Mouse (Mus musculus): ENCODE measurements around the gene Srsf5.

The Srsf5 gene

DNA sequence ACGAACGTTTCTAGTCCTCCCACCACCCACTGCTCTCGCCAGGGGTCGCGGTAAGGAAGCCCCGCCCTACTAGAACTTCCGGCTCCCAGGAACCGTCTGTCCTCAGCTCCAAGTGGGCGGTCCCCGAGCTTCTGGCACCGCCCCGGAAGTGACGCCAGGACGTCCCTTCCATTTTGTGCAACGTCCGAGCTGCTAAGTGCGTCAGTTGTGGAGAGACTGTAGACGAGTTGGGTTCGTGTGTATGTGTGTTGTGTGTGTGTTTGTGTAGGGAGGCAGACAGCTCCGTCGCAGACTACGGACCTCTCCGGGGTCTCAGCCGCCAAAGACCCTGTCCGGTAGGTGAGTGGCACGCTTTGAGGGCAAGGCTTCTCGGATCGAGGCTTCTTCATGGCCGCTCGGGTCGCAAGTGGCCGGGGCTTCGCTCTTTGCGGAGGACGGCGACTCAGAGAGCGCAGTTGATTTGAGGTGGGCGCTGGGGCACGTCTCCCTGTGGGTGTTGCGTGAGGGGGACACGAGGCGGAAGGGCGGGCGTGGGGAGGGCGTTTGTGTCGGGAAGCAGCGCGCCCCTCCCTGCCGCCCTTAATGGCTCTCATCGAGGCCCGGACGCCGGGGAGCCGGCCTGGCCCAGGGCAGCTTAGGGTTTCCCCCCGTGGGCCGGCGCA, at the start of gene Srsf5:
Gene Srsf5, plus strand, starts transcription at position 171 of the 662 bp plus-strand sequence.
- under 1% methylated on average over 57 of the region's 57 CpGs for WGBS

DNA sequence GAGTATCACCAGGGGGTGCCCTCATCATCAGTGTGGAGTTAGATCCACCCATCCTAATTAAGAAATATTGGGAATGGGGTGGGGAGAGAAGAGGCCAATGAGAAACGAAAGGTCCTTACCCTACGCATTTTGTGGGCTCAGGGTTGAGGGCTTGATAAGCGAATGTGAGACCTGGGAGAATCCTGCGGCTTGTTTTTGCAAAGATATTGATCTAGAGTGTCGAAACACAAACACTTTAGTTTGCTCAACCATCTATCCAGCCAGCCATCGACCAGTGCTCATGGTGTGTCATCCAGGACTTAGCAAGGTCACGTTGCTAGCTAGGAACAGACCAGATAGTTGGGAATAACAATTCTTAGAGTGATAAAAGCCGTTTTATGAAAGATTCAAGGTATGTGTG, 35.7 kb upstream of the Srsf5 start:
- WGBS, result 89% methylated on average over 8 of the region's 8 CpGs

DNA sequence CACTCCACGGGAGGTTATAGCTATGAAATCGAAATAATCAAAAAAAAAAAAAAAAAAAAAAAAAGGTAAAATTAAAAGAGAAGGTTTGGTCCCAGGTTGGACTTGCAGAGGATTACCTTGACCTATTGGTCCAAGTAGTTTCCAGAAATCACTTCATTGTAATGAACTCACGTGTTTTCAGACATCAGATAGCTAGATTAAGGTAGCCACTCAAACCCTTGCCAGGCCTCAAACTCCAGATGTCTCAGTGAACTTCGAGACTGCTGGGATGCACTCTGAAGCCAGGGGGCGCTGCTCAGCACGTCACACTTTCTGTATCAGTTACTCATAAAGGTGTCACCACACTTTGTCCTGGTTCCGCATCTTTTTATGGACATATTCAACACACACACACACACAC, 27.5 kb upstream of the Srsf5 start:
- 62% methylated on average over 7 of the region's 7 CpGs for WGBS

DNA sequence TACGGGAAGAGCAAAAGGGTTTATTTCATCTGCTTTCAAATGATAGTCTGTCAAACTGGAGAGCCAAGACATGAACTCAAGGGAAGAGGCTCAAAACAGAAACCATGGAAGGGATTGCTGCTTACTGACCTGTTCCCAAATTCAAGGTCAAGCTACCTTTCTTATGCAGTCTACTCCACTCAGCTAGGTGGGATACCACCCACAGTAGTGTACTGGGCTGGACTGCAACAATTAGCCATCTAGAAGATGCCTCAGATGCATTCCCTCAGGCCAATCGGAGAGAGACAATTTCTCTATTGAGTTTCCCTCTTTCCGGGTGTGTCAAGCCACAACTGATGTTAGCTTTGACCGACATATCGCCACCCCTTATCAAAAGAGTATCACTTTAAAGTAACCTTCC, 24.0 kb upstream of the Srsf5 start:
- 98% methylated on average over 5 of the region's 5 CpGs for WGBS

DNA sequence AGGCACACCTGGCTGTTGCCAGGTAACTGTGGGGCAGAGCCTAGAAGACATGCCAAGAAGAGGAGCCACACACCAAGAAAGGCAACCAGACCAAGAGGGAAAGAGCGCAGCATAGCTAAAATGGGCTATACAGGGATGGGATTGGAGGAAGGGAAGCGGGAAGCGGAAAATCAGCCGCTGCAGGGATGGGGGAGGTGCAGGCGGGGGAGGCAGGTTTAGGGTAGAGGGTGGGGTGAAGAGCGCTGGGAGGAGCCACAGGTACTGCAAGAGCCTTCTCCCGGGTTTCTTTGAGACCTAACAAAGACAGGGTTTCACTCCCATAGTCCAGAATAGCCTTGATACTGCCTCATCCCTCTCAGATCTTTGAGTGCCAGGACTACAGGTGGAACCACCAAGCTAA, 22.4 kb upstream of the Srsf5 start:
- 12% methylated on average over 7 of the region's 7 CpGs for WGBS

DNA sequence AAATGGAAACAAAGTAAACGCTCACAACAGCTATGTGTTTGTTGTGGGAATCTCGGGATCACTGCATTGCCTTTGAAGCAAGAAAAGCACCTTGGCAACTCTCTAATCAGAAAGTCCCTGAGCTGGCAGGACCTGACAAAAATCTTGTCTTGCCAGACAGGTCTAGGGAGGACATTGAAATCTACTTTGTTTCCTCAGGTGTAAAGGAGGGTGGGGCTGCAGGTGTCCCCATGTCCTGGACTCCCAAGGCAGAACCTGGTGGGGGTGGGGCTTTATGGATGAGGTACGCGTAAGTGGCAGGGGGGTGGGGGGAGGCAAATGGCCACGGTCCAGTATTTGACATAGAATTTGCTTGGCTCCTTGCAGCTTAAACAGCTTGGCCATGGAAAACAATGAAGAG, 21.7 kb upstream of the Srsf5 start:
- 74% methylated on average over 5 of the region's 5 CpGs for WGBS

DNA sequence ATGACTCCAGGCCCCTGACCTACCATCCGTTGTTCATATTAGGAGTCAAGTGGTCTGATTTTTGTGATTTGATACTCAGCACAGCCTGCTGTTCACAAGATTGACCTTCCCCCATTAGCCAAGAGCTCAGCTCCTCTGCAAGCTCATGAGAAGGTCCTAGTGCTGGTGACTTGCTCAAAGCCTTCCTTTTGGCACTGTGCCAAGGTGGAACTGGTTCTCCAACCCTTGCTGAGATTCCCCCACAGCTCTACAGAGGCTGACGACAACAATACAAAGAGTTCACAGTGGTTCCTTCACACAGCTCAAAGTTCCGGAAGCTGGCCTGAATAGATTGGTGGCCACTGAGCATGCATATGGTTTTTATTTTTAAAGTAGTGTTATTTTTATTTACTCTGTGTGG, 21.1 kb upstream of the Srsf5 start:
- WGBS, result 71% methylated on average over 3 of the region's 3 CpGs

DNA sequence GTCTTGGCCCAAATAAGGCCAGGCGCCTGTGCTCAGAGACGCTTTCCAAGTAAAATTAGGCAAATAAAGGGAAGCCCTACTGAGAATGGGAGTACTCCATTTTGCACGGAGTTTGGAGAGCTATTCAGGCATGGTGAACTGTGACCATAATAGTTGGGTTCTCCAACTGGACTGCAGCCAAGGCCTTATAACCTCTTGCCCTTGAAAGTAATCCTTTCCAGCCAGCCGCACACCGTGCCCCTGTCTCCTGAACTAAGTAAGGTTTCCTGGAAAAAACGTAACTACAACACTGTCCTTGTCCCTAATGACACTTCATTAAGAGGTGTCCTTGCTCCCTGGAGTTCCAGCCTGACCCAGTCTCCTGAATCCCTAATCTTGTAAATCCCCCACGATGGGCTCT, 19.4 kb upstream of the Srsf5 start:
- WGBS, result 55% methylated on average over 7 of the region's 7 CpGs

DNA sequence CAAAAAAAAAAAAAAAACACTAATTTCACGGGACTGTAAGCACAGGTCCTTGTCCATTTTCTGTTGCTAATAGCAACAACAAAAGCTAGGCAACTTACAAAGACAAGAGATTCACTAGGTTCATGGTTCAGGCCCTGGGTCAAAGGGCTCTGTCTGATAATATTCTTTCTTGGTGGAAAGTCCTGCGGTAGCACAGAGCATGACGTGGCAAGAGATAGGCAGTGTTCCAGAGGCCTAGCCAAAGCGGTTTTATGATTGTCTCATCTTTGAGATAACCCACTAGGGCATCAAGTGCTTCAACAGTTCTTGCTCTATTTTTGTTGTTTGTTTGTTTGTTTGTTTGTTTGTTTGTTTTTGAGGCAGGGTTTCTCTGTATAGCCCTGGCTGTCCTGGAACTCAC, 18.8 kb upstream of the Srsf5 start:
- WGBS, result 92% methylated on average over 4 of the region's 4 CpGs

DNA sequence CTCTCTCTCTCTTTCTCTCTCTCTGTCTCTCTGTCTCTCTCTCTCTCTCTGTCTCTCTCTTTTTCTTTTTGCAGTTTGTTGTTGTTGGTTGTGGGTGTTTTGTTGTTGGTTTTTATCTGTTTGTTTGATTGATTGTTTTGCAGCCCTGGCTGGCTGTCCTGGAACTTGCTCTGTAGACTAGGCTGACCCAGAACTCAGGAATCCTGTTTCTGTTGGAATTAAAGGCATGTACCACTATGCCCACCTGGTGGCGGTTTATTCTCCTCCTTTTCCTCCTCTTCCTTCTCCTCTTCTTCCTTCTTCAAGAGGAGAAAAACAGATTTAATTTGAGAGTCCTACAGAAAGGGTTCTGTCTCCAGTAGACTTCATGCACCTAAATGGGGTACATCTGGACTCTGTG, 17.8 kb upstream of the Srsf5 start:
- WGBS, result 64% methylated on average over 1 of the region's 1 CpGs

DNA sequence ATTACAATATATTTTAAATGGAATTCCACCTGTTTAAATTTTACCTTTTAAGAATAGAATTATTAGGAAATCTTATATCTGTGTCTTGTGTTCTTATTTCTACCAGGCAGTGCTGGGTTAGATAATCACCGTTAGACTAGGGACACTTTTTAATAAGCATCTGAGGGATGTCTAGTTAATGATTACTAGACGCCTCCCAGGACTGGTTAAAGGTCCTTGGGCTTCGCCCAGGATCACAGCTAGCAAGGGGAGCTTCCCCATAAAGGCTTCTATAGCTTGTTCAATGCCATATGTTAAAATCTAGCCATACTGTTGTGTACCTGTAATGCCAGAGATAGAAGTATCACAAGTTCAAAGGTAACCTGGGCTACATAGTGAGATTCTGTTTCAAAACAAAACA, 16.4 kb upstream of the Srsf5 start:
- 94% methylated on average over 3 of the region's 3 CpGs for WGBS

DNA sequence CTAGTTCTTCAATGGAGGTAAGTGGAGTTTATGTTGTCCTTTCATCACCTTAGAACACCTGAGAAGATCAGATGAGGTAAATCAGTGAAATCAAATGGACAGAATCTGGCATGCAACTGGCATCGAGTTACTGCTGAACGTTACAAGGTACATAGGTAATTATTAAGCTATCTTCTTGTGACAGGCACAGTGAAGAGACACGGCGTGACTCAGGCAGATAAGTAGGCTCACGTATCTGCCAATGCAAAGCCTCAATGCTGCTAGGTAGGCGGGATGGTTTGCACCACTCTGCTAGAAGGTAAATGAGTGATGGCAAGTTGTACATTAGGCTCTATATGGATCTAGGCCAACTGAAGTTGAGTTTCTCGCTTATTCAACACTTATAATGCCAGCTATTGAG, 15.2 kb upstream of the Srsf5 start:
- 91% methylated on average over 7 of the region's 7 CpGs for WGBS

DNA sequence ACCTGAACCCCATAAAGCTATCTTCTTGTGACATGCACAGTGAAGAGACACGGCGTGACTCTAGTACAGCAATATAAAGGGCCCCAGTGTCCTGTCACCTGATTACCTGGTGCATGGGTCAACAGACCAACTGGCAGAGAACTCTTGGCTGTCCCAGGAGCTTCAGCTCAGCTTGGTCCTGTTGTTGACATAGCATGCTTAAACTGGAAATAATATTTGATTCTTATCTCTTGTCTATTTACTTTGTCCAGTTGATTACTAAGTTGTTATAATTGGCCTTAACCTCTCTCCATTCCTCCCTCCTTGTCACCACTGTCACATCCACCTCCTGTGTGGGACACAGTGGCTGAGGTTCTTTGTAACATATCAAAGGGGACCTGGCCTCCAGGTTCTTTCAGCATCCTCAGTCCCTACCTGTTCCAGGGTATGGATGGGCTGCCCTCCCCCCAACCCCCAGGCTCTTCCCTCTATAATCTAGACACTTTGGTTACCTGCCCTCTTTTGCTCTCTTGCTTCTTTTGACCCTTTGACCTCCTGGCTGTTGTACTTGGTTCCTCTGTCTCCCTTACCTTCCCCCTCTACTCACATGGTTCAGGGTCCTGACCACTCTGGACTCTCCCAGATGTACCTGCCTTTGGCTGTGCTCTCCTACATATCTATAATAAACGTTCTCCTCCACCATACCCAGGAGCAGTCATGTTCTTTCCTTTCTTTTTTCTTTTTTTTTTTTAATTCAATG, 13.7 kb upstream of the Srsf5 start:
- 94% methylated on average over 3 of the region's 3 CpGs for WGBS

DNA sequence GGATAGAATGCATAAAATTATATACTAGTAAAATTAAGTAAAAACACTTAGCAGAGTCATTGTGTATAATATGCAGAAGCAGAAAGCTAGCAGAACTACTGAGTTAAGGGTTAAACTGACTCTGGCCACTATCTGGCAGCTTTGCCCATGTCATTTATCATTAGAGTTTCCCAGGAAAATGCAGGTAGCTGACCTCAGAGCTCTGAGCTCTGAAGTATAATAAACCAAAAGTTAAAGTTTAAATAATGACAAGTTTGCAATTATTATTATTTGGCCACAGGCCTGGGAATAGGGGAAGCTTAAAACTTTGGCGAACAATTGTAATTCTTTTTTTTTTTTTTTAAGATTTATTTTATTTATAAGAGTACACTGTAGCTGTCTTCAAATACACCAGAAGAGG, 12.4 kb upstream of the Srsf5 start:
- 92% methylated on average over 1 of the region's 1 CpGs for WGBS

DNA sequence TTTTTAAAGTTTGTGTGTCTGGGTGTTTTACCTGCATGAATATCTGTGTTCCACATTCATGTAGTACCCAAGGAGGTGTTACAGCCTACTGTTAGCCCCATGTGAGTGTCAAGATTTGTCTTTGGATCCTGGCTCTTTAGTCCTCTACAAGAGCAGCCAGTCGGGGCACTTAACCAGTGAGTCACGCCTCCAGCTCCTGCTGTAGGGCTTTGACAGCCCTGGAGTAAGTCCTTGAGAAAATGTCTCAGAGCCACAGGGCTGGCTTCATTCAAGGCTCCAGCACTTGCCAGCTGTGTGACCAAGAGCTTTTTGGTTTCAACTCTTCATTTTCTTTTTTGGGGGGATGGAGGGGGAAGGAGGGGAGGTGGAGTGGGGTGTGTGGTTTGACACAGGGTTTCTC, 8.6 kb upstream of the Srsf5 start:
- WGBS, result 70% methylated on average over 2 of the region's 2 CpGs

DNA sequence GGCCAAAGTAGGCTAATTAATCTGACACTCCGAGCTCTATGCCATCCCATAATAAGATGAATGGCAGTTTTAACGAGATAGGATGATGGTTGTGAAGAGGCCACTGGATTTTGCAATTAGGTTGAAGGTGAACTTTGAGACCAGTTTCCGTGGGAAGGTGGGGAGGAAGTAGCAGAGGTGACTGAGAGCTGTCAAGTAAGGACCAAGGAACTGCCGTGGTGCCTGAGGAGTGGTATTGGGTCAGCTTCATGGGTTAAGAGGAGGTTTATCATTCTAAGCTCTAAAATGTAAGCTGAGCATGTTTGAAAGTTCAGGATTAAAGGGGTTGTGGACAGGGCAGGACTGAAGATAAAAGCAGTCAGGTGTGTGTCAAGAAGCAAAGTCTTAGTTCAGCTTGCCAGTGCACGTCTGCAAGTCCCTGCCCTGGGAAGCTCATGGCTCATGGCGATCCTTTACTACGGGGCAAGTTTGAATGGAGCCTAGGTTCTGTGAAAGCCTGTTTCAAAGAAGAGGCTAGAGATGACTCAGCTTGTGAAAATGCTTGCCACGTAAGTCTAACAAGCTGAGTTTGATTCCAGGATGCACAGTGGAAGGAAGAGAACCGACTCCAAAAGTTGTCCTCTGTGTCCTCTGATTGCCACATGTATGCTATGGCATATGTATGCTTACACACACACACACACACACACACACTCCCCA, 7.8 kb upstream of the Srsf5 start:
- 63% methylated on average over 9 of the region's 9 CpGs for WGBS

DNA sequence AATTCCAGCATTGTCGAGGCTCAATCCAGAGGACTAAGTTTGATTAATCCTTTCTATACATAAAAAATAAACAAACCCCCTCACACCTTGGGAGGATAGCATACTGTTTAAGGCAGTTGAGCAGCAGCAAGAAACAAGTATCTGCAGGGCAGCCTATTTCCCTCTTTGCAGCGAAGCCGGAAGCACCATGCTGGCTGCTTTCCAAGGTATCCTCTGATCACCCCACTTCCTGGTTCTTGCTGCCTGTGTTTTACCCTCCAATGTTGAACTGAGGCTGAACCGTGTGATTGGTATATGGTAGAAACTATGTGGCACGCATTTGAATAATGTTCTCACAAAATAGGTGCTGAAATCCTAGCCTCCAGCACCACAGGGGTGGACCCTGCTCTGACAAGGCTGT, 6.7 kb upstream of the Srsf5 start:
- WGBS, result 44% methylated on average over 5 of the region's 5 CpGs

DNA sequence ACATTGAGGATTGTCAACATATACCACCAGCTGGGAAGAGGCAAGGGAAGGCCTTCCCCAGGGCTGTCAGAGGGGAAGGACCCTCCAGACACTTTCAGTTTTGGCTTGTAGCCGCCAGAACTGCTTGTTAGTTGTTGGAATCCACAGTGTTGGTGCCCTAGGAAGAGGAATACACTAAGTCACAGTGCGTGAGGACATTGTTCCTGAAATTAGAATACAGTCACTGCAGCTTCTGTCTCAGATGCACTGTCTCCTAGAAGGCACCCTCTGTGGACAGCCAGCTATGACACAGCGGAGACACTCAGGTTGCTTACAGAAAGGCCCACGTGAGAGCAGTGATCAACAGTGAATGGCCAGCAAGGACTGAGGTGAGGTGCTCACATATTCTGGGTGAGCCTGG, 6.1 kb upstream of the Srsf5 start:
- WGBS, result 81% methylated on average over 4 of the region's 4 CpGs

DNA sequence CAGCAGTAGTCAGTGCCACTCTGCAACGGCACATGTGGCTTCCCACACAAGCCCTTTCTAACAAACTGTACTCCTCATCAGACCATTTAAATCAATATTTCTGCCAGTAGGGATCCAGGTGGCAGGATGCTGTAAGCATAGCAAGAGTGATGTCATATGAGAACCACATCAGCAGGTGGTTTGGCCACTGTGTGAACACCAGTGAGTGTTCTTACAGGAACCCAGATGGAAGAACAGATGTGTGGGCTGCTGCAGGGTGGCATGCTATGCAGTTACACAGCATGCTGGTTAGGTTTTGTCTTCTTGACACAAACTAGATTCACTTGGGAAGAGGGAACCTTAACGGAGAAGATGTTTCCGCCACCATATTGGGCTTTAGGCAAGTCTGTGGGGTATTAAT, 3.4 kb upstream of the Srsf5 start:
- WGBS, result 90% methylated on average over 3 of the region's 3 CpGs

DNA sequence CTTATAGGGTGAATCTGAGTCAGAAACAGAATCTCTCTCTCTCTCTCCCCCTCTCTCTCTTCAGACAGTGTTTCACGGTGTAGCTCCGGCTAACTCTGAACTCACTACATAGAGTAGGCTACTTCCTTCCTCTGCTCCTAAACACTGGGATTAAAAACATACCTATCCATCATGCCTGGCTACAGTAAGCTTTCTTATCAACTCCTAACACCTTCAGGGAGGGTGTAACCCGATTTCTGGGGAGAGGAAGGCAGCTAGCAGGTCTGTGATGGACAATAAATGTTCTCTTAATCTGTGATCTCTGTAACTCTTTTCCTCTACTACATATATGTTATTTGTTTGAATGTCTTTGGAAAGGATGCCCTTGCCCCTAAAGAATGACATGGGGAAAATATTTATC, 1.9 kb upstream of the Srsf5 start:
- 83% methylated on average over 3 of the region's 3 CpGs for WGBS

DNA sequence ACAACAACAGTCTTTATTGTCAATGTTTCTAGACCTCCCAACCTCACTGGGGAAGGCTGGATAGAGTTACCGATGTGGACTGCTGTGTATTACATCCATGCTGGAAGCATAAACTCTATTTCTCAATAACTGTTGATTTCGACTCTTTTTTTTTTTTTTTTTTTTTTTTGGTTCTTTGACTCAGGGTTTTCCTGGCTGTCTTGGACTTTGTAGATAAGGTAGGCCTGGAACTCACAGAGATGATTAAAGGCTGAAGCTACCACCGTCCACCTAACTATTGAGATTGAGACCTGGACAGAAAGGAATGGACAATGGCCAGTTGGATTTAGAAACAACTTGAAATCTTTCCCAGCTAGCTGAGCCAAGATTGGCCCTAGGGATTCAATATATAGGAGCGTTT, 1.1 kb upstream of the Srsf5 start:
- WGBS, result 95% methylated on average over 4 of the region's 4 CpGs

DNA sequence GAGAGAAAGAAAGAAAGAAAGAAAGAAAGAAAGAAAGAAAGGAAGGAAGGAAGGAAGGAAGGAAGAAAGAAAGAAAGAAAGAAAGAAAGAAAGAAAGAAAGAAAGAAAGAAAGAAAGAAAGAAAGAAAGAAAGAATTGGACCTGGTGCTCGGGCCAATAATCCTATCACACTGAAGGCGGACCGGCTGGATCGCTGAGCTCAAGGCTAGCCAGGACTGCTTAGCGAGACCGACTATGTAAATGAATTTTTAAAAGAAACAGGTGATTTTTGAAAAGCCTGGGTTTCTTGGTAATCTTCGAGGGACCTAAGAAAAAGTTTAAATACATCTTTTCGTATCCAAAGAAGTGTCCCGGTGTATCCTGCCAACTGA, 356 bp upstream of the Srsf5 start:
- under 1% methylated on average over 9 of the region's 9 CpGs for WGBS

DNA sequence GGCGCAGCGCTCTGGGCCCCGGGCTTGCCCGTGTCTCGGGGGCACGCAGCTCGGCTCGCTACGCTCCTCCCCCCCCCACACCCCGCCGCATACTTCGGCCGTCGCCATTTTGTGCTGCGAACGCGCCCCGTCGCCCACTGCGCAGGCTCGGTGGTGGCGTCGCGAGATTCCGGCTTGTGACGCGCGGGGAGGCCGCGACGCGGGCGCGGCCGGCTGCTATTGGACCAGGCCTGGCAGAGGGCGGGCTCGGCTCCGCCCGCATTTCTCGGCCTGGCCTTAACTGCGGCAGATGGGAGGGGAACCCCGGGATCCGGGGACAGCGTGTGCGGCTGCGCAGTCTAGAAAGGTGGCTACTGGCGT, 672 bp downstream of the Srsf5 start:
- WGBS, result under 1% methylated on average over 47 of the region's 47 CpGs

All from cerebral cortex, adult 2 months (tissue).